Mouse (Mus musculus) urinary bladder, postnatal 25 days (tissue): ENCODE measurements around the gene Vmn1r124.
"Not testable (repeated sequence)": the region's sequence is repeated elsewhere in the genome, so short reads cannot be mapped to it uniquely, and the experiment has no call there.

Experiments used
- DNase-seq: peaks from one replicate; pipeline ENCODE4 v3.0.0; 2022; ENCODE audit warnings: low spot score

Vmn1r124 gene

GRCm38 (mm10) chr7:21260517-21260916 lies at the start of gene Vmn1r124:
Gene Vmn1r124 (minus strand): TSS chr7:21260617.
- not testable (repeated sequence) for DNase-seq

- DNase-seq: not testable (repeated sequence)
These were observed 41.0 kb upstream of the Vmn1r124 start, which contains the start of gene Vmn1r126 for GRCm38 (mm10) chr7:21301367-21301766. Gene Vmn1r126 (minus strand): TSS chr7:21301467.

- not testable (repeated sequence) for DNase-seq
These were observed 11.5 kb upstream of the Vmn1r124 start, which contains the start of gene Vmn1r125 for GRCm38 (mm10) chr7:21271879-21272278. Gene Vmn1r125 (plus strand): TSS chr7:21272179.
